20 mouse cellular contexts compared by ENCODE assay signal in the genomic region with DNA sequence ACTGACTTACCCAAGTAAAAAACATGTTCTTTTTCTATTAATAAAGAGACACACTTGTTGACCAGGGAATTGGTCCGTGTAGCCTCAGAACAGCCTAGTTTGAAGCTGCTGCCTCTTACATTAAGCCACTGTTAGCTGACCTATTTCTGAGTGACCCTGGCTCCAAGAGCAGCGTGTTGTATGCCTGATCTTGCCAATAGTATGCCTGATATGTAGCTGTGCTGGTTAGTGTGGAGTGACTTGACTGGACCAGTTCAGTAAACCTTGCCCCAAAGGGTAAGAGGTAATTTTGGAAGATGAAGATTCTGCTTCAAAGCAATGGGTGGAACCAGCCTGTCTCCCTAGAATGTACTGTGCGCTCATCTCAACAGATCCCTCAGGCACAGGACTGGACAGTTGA. TPM values are rescaled to one million over a fixed set of nuclear protein-coding genes. Genes with fewer than 3 reads are reported as not detected.
"Had no signal": no experiment of that assay in that cellular context is flagged by ENCODE, and none has a peak within 500 bp of the region (broad histone marks: within the 10 kb centered on the region; RNA-seq: fewer than 3 reads in every experiment).

No protein-coding gene starts in this region.

- H3K9me3 ChIP-seq: limb, embryonic 12.5 days; limb, embryonic 15.5 days; liver, embryonic 12.5 days; liver, embryonic 15.5 days; midbrain, embryonic 10.5 days; midbrain, embryonic 13.5 days; neural tube, embryonic 13.5 days had no signal

- H3K4me3 ChIP-seq: limb, embryonic 12.5 days; limb, embryonic 15.5 days; liver, embryonic 12.5 days; liver, embryonic 15.5 days; megakaryocyte, embryonic 14.5 days; midbrain, embryonic 10.5 days; midbrain, embryonic 13.5 days; myocyte; neural tube, embryonic 13.5 days had no signal

- H3K4me1 ChIP-seq: liver, embryonic 15.5 days; megakaryocyte, embryonic 14.5 days had no signal

- H3K9ac ChIP-seq: limb, embryonic 12.5 days; limb, embryonic 15.5 days; liver, embryonic 12.5 days; liver, embryonic 15.5 days; midbrain, embryonic 13.5 days; neural tube, embryonic 13.5 days had no signal

- ATAC-seq: liver, embryonic 12.5 days; midbrain, embryonic 13.5 days; midbrain, embryonic 16.5 days had no signal

- H3K36me3 ChIP-seq: limb, embryonic 15.5 days; liver, embryonic 12.5 days; liver, embryonic 15.5 days had no signal

- H3K27ac ChIP-seq: limb, embryonic 12.5 days; limb, embryonic 15.5 days; liver, embryonic 12.5 days; liver, embryonic 15.5 days; midbrain, embryonic 10.5 days; midbrain, embryonic 13.5 days; neural tube, embryonic 13.5 days had no signal

- H3K27me3 ChIP-seq: limb, embryonic 12.5 days; limb, embryonic 15.5 days; liver, embryonic 12.5 days; liver, embryonic 15.5 days; megakaryocyte, embryonic 14.5 days; midbrain, embryonic 13.5 days; neural tube, embryonic 13.5 days had no signal

- DNase-seq: kidney, adult 9 months; kidney, postnatal 14 days; kidney, postnatal 4 days; left cerebral cortex, postnatal 4 days; lung, adult 2 months; right cerebral cortex, postnatal 25 days; thymus, adult 18-20 months; thymus, postnatal 36 days had no signal

- H3K4me2 ChIP-seq: limb, embryonic 12.5 days; limb, embryonic 15.5 days; liver, embryonic 12.5 days; liver, embryonic 15.5 days; midbrain, embryonic 13.5 days; neural tube, embryonic 13.5 days had no signal

RNA-seq across cellular contexts. Expression of gene Zfp462, which starts 26.5 kb away (rescaled TPM):
- total RNA-seq: monocyte, adult 5-6 weeks; neutrophil, adult 5-6 weeks had no signal
